Mouse (Mus musculus) erythroblast, embryonic 14.5 days (primary cell): ENCODE results near the gene Ccdc141. TPM values are rescaled to one million over a fixed set of nuclear protein-coding genes. Genes with fewer than 3 reads are reported as not detected.

Experiments used
- H3K27me3 ChIP-seq: 2 replicates; pipeline ENCODE4 v1.6.1; 2012; ENCODE audit warnings: inconsistent platforms; ENCODE audit not compliant: control insufficient read depth
- H3K36me3 ChIP-seq: 2 replicates; pipeline ENCODE4 v1.6.1; 2012; ENCODE audit warnings: mild to moderate bottlenecking, inconsistent platforms; ENCODE audit not compliant: control insufficient read depth
- H3K4me1 ChIP-seq: 2 replicates; pipeline ENCODE4 v1.6.1; 2012; ENCODE audit warnings: inconsistent platforms; ENCODE audit not compliant: control insufficient read depth
- H3K4me3 ChIP-seq: replicated peaks from 2 replicates; pipeline ENCODE3; 2012; ENCODE audit warnings: moderate library complexity, mild to moderate bottlenecking, inconsistent platforms
- H3K9me3 ChIP-seq: 2 replicates; pipeline ENCODE4 v1.6.1; 2012; ENCODE audit warnings: low read length, inconsistent platforms, mixed read lengths; ENCODE audit not compliant: control insufficient read depth
- GATA1 ChIP-seq: IDR thresholded peaks from 2 replicates; pipeline ENCODE4 v1.6.1; 2012; ENCODE audit warnings: low read length, inconsistent platforms, mixed read lengths
- TAL1 ChIP-seq: IDR thresholded peaks from 3 replicates; pipeline ENCODE4 v1.6.1; 2012; ENCODE audit warnings: low read length, inconsistent platforms, mixed read lengths
- polyA plus RNA-seq: library from polyadenylated mRNA; stranded (reverse); fragments of >175 nt; gene quantifications from 2 replicates; pipeline ENCODE4 v1.2.3, GENCODE M21; 2012

Gene Ccdc141
- polyA plus RNA-seq, 1 experiment: 0.01 TPM

- no peak overlapping the region for H3K4me3 ChIP-seq
- no peaks in the 10 kb centered on the region for H3K4me1 ChIP-seq
- no peaks in the 10 kb centered on the region for H3K36me3 ChIP-seq
- no peak for TF ChIP-seq TAL1
- no peak for TF ChIP-seq GATA1
- H3K9me3 ChIP-seq: no peaks in the 10 kb centered on the region
- no peaks in the 10 kb centered on the region for H3K27me3 ChIP-seq
These were observed 65.3 kb downstream of the Ccdc141 start for GRCm38 (mm10) chr2:77105006-77105715.

- H3K9me3 ChIP-seq: no peaks in the 10 kb centered on the region
- TF ChIP-seq GATA1: no peak
- TF ChIP-seq TAL1: no peak
- H3K27me3 ChIP-seq: no peaks in the 10 kb centered on the region
- H3K4me1 ChIP-seq: no peaks in the 10 kb centered on the region
- H3K36me3 ChIP-seq: no peaks in the 10 kb centered on the region
- no peak overlapping the region for H3K4me3 ChIP-seq
These were observed 67.9 kb downstream of the Ccdc141 start for GRCm38 (mm10) chr2:77102516-77102915.

- Histone ChIP-seq H3K4me3 (no peak overlapping the region), H3K27me3 (no peaks in the 10 kb centered on the region), H3K9me3 (no peaks in the 10 kb centered on the region), H3K36me3 (no peaks in the 10 kb centered on the region), H3K4me1 (no peaks in the 10 kb centered on the region)
- TF ChIP-seq GATA1 (no peak), TAL1 (no peak)
These were observed 70.6 kb downstream of the Ccdc141 start for GRCm38 (mm10) chr2:77099814-77100213.

GRCm38 (mm10) chr2:77098769-77099168 is 71.7 kb downstream of the Ccdc141 start:
- TF ChIP-seq TAL1: no peak
- no peak for TF ChIP-seq GATA1
- Histone ChIP-seq H3K4me1 (no peaks in the 10 kb centered on the region), H3K9me3 (no peaks in the 10 kb centered on the region), H3K27me3 (no peaks in the 10 kb centered on the region), H3K4me3 (no peak overlapping the region), H3K36me3 (no peaks in the 10 kb centered on the region)

- TF ChIP-seq GATA1 (no peak), TAL1 (no peak)
- no peaks in the 10 kb centered on the region for H3K4me1 ChIP-seq
- no peaks in the 10 kb centered on the region for H3K36me3 ChIP-seq
- no peak overlapping the region for H3K4me3 ChIP-seq
- no peaks in the 10 kb centered on the region for H3K27me3 ChIP-seq
- H3K9me3 ChIP-seq: no peaks in the 10 kb centered on the region
These were observed 78.7 kb downstream of the Ccdc141 start for GRCm38 (mm10) chr2:77091749-77092148.

GRCm38 (mm10) chr2:77085313-77085712 is 85.1 kb downstream of the Ccdc141 start:
- Histone ChIP-seq H3K4me3 (no peak overlapping the region), H3K27me3 (no peaks in the 10 kb centered on the region), H3K9me3 (no peaks in the 10 kb centered on the region), H3K4me1 (no peaks in the 10 kb centered on the region), H3K36me3 (no peaks in the 10 kb centered on the region)
- TF ChIP-seq TAL1 (no peak), GATA1 (no peak)

- TF ChIP-seq GATA1: no peak
- no peak for TF ChIP-seq TAL1
- Histone ChIP-seq H3K36me3 (no peaks in the 10 kb centered on the region), H3K9me3 (no peaks in the 10 kb centered on the region), H3K27me3 (no peaks in the 10 kb centered on the region), H3K4me3 (no peak overlapping the region), H3K4me1 (no peaks in the 10 kb centered on the region)
These were observed 85.8 kb downstream of the Ccdc141 start for GRCm38 (mm10) chr2:77084629-77085028.

GRCm38 (mm10) chr2:77081156-77081555 is 89.3 kb downstream of the Ccdc141 start:
- Histone ChIP-seq H3K27me3 (no peaks in the 10 kb centered on the region), H3K4me1 (no peaks in the 10 kb centered on the region), H3K4me3 (no peak overlapping the region), H3K36me3 (no peaks in the 10 kb centered on the region), H3K9me3 (no peaks in the 10 kb centered on the region)
- TF ChIP-seq TAL1 (no peak), GATA1 (no peak)

- Histone ChIP-seq H3K27me3 (no peaks in the 10 kb centered on the region), H3K4me3 (no peak overlapping the region), H3K4me1 (no peaks in the 10 kb centered on the region), H3K36me3 (no peaks in the 10 kb centered on the region), H3K9me3 (no peaks in the 10 kb centered on the region)
- TF ChIP-seq GATA1 (no peak), TAL1 (no peak)
These were observed 89.8 kb downstream of the Ccdc141 start for GRCm38 (mm10) chr2:77080657-77081056.

- no peak for TF ChIP-seq GATA1
- Histone ChIP-seq H3K9me3 (no peaks in the 10 kb centered on the region), H3K36me3 (no peaks in the 10 kb centered on the region), H3K4me1 (no peaks in the 10 kb centered on the region), H3K27me3 (no peaks in the 10 kb centered on the region), H3K4me3 (no peak overlapping the region)
These were observed 91.7 kb downstream of the Ccdc141 start for GRCm38 (mm10) chr2:77078746-77079145.
